Mouse (Mus musculus) brain, embryonic 14.5 days (tissue): ENCODE data around the gene Arhgef6.

ENCODE experiments used
- CTCF ChIP-seq: fragments of 200-500 bp; IDR thresholded peaks from 2 replicates; pipeline ENCODE4 v1.5.1; 2012; ENCODE audit warnings: inconsistent platforms, mild to moderate bottlenecking, moderate library complexity, borderline replicate concordance; ENCODE audit not compliant: insufficient read depth, insufficient read length; ENCODE audit errors: extremely low read depth
- POLR2A ChIP-seq: fragments of 200-500 bp; IDR thresholded peaks from 2 replicates; pipeline ENCODE4 v1.6.1; 2012; ENCODE audit warnings: mild to moderate bottlenecking, inconsistent platforms, borderline replicate concordance; ENCODE audit not compliant: poor library complexity, insufficient read depth, insufficient read length, severe bottlenecking; ENCODE audit errors: extremely low read depth

DNA sequence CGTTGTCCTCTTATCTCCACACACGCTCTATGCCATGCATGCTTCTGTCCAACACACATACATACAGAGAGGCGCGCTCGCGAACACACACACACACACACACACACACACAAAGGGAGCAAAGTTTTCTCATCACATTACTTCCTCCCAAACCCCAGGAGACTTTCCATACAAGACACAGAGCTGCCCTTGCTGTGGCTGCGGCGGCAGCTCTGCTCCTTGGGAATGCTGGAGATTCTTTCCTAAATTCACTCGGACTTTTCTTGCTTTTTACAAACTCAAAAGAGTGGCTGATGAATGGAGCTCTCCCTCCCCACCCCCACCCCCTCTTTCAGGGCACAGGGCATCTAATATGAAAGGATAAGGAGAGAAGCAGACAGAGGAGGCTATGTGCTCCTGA is 52.2 kb downstream of the Arhgef6 start:
- TF ChIP-seq POLR2A (no peak), CTCF (no peak)
